Mouse (Mus musculus) ES-E14 (cell line): Measurements from ENCODE around the gene Cd247.

Source experiments
- MAFK ChIP-seq: IDR thresholded peaks from 2 replicates; pipeline ENCODE4 v1.6.1; 2014; ENCODE audit warnings: mild to moderate bottlenecking, low read depth, low read length, inconsistent platforms; ENCODE audit not compliant: insufficient read depth
- ZC3H11A ChIP-seq: IDR thresholded peaks from 2 replicates; pipeline ENCODE4 v1.6.1; 2012; ENCODE audit warnings: low read depth, mild to moderate bottlenecking, inconsistent platforms, low read length, borderline replicate concordance

- TF ChIP-seq ZC3H11A (no peak), MAFK (no peak)
Measured at GRCm38 (mm10) chr1:165849458-165850445, 61.3 kb downstream of the Cd247 start.
